Mouse (Mus musculus) kidney, embryonic 16.5 days (tissue): ENCODE results near the gene 1700066M21Rik. TPM values are rescaled to one million over a fixed set of nuclear protein-coding genes. Genes with fewer than 3 reads are reported as not detected.

Source experiments
- ATAC-seq: fragments of 200-750 bp; cut with Nextera tagmentation; 2 replicates; pipeline ENCODE4 v1.8.0; 2017; ENCODE audit warnings: moderate TSS enrichment; ENCODE audit not compliant: low FRiP score, low TSS enrichment
- H3K27ac ChIP-seq: fragments of 300-500 bp; sonication (generic); 2 replicates; pipeline ENCODE4 v1.5.1; 2014; ENCODE audit warnings: low read length
- H3K27me3 ChIP-seq: fragments of 300-500 bp; sonication (generic); 2 replicates; pipeline ENCODE4 v1.6.1; 2014; ENCODE audit warnings: low read length, control low read depth, mixed read lengths; ENCODE audit not compliant: insufficient read depth
- H3K36me3 ChIP-seq: fragments of 300-500 bp; sonication (generic); 2 replicates; pipeline ENCODE4 v1.6.1; 2014; ENCODE audit warnings: low read length, control low read depth, mixed read lengths; ENCODE audit not compliant: insufficient read depth
- H3K4me1 ChIP-seq: fragments of 300-500 bp; sonication (generic); 2 replicates; pipeline ENCODE4 v1.6.1; 2014; ENCODE audit warnings: low read length, control low read depth, mixed read lengths; ENCODE audit not compliant: insufficient read depth
- H3K4me2 ChIP-seq: fragments of 300-500 bp; sonication (generic); replicated peaks from 2 replicates; pipeline ENCODE4 v1.6.1; 2014; ENCODE audit warnings: low read depth, low read length
- H3K4me3 ChIP-seq: fragments of 300-500 bp; sonication (generic); 2 replicates; pipeline ENCODE4 v1.5.1; 2014; ENCODE audit warnings: mild to moderate bottlenecking, low read length
- H3K9ac ChIP-seq: fragments of 300-500 bp; sonication (generic); replicated peaks from 2 replicates; pipeline ENCODE4 v1.6.1; 2014; ENCODE audit warnings: low read length
- H3K9me3 ChIP-seq: fragments of 300-500 bp; sonication (generic); 2 replicates; pipeline ENCODE4 v1.6.1; 2016; ENCODE audit warnings: low read length, control low read depth
- WGBS: fragments of 180-500 bp; shearing (Covaris S2); extraction: QIAGEN DNeasy Blood & Tissue Kit; methylation state at CpG from one replicate; pipeline ENCODE4 v1.1.7; 2014; 5-methylcytosine and 5-hydroxymethylcytosine counted together
- polyA plus RNA-seq: library from polyadenylated mRNA; unstranded; fragments of >200 nt; fragmentation: Nextera tagmentation; extraction: Ambion mirVana; gene quantifications from 2 replicates; pipeline ENCODE4 v1.2.1, GENCODE M21; 2015

Gene 1700066M21Rik
- 12.6 and 12.9 TPM in 2 replicates for polyA plus RNA-seq

DNA sequence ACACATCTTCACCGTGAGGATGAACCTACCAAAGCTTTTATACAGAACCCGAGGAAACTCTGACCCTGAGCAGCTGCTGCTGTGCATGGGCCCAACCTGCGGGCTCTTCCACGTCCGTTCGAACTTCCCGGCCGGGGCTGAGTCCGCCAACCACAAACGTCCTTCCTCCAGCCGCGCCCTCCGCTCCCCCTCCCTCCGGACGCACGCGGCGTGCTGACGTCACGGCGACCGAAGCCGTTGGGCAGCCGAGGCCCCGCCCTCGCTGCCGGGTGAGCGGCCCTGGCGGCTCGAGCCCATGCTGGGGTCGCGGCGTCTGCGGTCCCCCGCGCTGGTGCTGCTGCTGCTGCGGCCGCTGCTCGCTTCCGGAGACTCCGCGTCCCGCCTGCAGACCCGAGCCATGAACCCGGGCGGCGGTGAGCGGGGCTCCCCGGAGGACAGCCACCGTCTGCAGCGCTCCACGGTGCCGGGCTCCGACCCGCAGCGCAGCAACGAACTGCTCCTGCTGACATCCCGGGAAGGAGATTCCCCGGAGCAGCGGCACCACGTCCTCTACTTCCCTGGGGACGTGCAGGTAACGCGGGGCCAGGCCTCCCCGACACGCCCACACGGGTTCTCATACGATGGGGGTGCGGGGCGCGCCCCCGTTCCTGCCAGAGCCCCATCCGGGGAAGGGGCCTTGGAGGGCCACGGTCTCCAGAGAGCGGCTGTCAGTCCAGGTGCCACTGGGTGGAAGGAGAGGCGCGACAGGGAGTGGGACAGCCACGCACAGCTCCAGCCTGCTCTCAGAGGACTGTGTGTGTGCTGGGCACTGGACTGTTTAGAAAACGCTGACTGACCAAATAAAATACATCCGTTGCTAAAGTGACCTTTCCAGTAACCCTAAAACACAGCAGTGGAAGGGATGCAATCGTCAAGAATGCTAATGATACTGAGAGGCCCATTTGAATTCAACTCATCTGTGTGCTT lies at the start of gene 1700066M21Rik:
Gene 1700066M21Rik, plus strand, starts transcription at position 245 of the 966 bp plus-strand sequence.
- WGBS: under 1% methylated on average over 73 of the region's 81 CpGs
- peak within 1 kb of the TSS; percentile 44 for H3K27ac ChIP-seq
- peak within 1 kb of the TSS; percentile 91 for H3K4me2 ChIP-seq
- peak within 1 kb of the TSS; percentile 91 for H3K4me3 ChIP-seq
- H3K9me3 ChIP-seq: no peaks in the 10 kb centered on the region
- peak within 1 kb of the TSS; percentile 86 for H3K9ac ChIP-seq
- no peaks in the 10 kb centered on the region for H3K36me3 ChIP-seq
- H3K4me1 ChIP-seq: peaks cover 8% of the 10 kb centered on the region
- peak; percentile 98 for ATAC-seq
- no peaks in the 10 kb centered on the region for H3K27me3 ChIP-seq

- H3K9ac ChIP-seq: no peak overlapping the region
- no peak overlapping the region for H3K4me3 ChIP-seq
- 72% methylated on average over 5 of the region's 5 CpGs for WGBS
- H3K9me3 ChIP-seq: no peaks in the 10 kb centered on the region
- H3K27ac ChIP-seq: no peak overlapping the region
- no peaks in the 10 kb centered on the region for H3K4me1 ChIP-seq
- no peaks in the 10 kb centered on the region for H3K27me3 ChIP-seq
- no peaks in the 10 kb centered on the region for H3K36me3 ChIP-seq
- ATAC-seq: no peak
- H3K4me2 ChIP-seq: no peak overlapping the region
These were observed 47.9 kb upstream of the 1700066M21Rik start for GRCm38 (mm10) chr1:57329285-57330093.

DNA sequence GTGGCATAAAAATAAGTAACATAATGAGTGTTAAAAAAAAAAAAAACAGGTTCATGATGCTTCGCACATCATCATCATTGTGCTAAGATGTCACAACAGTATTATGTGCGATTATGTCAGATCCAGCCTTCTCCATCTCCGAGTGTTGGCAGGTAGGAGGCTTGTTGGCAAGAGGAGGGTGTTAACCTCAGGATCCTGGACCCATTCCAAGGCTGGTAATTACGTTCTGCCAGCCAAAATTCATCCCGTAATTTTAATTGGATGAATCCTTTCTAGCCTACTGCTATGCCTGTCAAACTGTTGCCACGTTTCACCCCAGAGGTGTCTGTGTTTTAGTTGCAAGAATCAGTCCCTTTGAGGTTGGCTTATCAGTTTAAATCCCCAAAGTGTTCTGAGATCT lies 47.2 kb upstream of the 1700066M21Rik start:
- Histone ChIP-seq H3K9ac (no peak overlapping the region), H3K27me3 (0 out of 2 replicates have a peak, but pooled peaks cover 3% of the 10 kb centered on the region), H3K4me3 (no peak overlapping the region), H3K27ac (no peak overlapping the region), H3K4me2 (no peak overlapping the region), H3K36me3 (no peaks in the 10 kb centered on the region), H3K4me1 (no peaks in the 10 kb centered on the region), H3K9me3 (no peaks in the 10 kb centered on the region)
- no peak for ATAC-seq
- 89% methylated on average over 6 of the region's 6 CpGs for WGBS

DNA sequence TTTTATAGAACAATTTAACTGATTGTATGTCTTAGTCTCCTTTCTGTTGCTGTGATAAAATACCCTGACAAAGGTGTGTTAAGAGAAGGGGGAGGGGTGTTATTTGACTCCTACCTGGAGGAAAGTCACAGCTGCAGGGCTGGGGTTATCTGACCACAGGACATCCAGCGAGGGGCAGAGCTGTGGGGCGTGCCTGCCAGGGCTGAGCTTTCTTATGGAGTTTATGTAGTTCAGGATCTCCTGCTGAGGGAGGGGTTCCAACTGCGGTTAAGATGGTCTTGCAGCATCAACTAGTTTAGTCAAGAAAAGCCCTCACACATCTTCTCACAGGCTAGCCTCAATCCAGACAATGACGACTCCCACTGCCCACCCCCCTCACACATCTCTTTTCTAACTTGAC lies 45.4 kb upstream of the 1700066M21Rik start:
- Histone ChIP-seq H3K27me3 (0 out of 2 replicates have a peak, but pooled peaks cover 3% of the 10 kb centered on the region), H3K36me3 (no peaks in the 10 kb centered on the region), H3K4me3 (no peak overlapping the region), H3K27ac (no peak overlapping the region), H3K9ac (no peak overlapping the region), H3K4me1 (no peaks in the 10 kb centered on the region), H3K4me2 (no peak overlapping the region), H3K9me3 (no peaks in the 10 kb centered on the region)
- 25% methylated on average over 4 of the region's 4 CpGs for WGBS
- no peak for ATAC-seq

- no peak overlapping the region for H3K9ac ChIP-seq
- no peak for ATAC-seq
- no peak overlapping the region for H3K4me3 ChIP-seq
- 36% methylated on average over 11 of the region's 11 CpGs for WGBS
- H3K36me3 ChIP-seq: no peaks in the 10 kb centered on the region
- H3K4me1 ChIP-seq: no peaks in the 10 kb centered on the region
- H3K27ac ChIP-seq: no peak overlapping the region
- 0 out of 2 replicates have a peak, but pooled peaks cover 3% of the 10 kb centered on the region for H3K27me3 ChIP-seq
- no peak overlapping the region for H3K4me2 ChIP-seq
- no peaks in the 10 kb centered on the region for H3K9me3 ChIP-seq
These were observed 43.7 kb upstream of the 1700066M21Rik start for GRCm38 (mm10) chr1:57333550-57334213.

- Histone ChIP-seq H3K4me2 (no peak overlapping the region), H3K9me3 (no peaks in the 10 kb centered on the region), H3K9ac (no peak overlapping the region), H3K27ac (no peak overlapping the region), H3K4me1 (no peaks in the 10 kb centered on the region), H3K27me3 (0 out of 2 replicates have a peak, but pooled peaks cover 3% of the 10 kb centered on the region), H3K4me3 (no peak overlapping the region), H3K36me3 (no peaks in the 10 kb centered on the region)
- no peak for ATAC-seq
- WGBS: 34% methylated on average over 5 of the region's 5 CpGs
These were observed 42.2 kb upstream of the 1700066M21Rik start for GRCm38 (mm10) chr1:57335200-57335599.

DNA sequence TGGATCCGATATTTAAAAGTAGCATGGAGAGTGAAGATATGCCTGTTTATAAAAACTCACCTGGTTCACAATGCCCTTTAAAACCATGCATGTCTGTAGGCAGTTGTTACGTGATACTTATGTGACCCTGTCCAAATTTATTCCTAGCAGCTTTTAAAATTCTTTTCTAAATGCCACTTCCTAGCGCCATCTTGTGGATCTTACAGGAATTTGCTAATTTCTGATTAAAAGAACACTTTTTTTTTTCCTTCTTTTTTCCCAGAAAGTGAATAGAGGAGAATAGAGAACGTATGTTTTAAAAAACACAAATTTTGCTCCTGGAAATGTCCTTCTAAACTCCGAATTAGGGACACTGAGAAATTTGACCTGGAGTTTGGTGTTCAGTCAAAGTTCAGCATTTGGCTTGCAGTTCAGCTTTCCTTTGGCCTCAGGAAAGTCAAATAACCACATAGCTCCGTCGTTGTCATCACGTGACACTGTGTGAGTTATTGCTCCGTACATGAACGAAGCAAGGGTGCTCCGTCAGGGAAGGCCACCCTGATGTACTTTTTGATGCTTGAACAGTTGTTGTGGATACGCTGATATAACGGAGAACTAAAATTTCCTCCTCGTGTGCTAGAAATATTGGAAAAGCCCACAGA lies 38.1 kb upstream of the 1700066M21Rik start:
- Histone ChIP-seq H3K9me3 (no peaks in the 10 kb centered on the region), H3K9ac (no peak overlapping the region), H3K4me3 (no peak overlapping the region), H3K27me3 (0 out of 2 replicates have a peak, but pooled peaks cover 3% of the 10 kb centered on the region), H3K36me3 (no peaks in the 10 kb centered on the region), H3K27ac (no peak overlapping the region), H3K4me2 (no peak overlapping the region), H3K4me1 (no peaks in the 10 kb centered on the region)
- no peak for ATAC-seq
- WGBS: 45% methylated on average over 14 of the region's 14 CpGs

GRCm38 (mm10) chr1:57341197-57341596 lies 36.2 kb upstream of the 1700066M21Rik start:
- no peaks in the 10 kb centered on the region for H3K4me1 ChIP-seq
- no peak overlapping the region for H3K4me3 ChIP-seq
- no peak overlapping the region for H3K9ac ChIP-seq
- H3K9me3 ChIP-seq: no peaks in the 10 kb centered on the region
- 40% methylated on average over 2 of the region's 2 CpGs for WGBS
- no peak for ATAC-seq
- H3K4me2 ChIP-seq: no peak overlapping the region
- H3K27me3 ChIP-seq: no peaks in the 10 kb centered on the region
- H3K27ac ChIP-seq: no peak overlapping the region
- H3K36me3 ChIP-seq: no peaks in the 10 kb centered on the region

- Histone ChIP-seq H3K27ac (no peak overlapping the region), H3K9ac (no peak overlapping the region), H3K36me3 (no peaks in the 10 kb centered on the region), H3K4me2 (no peak overlapping the region), H3K4me1 (no peaks in the 10 kb centered on the region), H3K4me3 (no peak overlapping the region), H3K27me3 (no peaks in the 10 kb centered on the region), H3K9me3 (no peaks in the 10 kb centered on the region)
- ATAC-seq: no peak
These were observed 29.9 kb upstream of the 1700066M21Rik start for GRCm38 (mm10) chr1:57347487-57347886.
